Mouse (Mus musculus): ENCODE measurements around the gene Sgip1. TPM values are rescaled to one million over a fixed set of nuclear protein-coding genes. Genes with fewer than 3 reads are reported as not detected.

The Sgip1 gene
- polyA plus RNA-seq, 2 experiments from 2014 or later, result 0.96 to 1.4 TPM

DNA sequence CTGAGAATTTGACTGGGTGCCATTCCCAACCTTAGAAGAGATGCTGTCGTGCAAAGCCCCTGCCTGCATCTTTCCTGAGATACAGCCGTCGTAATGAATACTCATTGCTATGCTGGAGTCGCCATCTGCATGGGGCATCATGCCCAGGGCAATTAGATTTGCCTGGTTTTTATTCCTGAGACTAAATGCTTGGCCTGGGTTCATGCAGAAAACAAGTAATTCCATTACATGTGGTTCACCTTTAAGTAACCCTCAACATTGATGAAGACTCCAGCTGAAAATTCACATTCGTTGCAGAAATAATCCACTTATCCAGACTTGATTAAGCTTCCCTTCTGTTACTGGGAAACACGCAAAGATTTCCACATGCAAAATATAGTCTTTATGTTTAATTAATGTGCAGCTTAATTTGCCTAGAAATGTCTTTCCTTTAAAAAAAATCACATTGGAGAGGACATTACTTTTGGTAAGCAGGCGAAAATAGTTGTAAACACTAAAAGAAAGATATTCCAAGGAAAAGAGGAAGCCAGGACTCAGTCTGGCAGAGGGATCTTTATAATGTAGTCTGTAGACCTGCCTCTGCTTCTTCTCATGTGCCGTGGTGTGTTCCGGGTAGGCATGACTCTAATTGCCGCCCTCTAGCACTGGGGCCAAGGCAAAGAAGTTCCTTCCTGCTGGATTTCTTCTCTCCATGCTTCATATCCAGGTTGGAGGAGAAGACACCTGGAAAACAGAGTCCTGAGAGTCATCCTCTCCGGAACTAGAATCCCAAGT lies 100.0 kb downstream of the Sgip1 start:
- no peak for ATAC-seq

- ATAC-seq, result no peak
Observed at GRCm38 (mm10) chr4:102850498-102850897, 109.4 kb downstream of the Sgip1 start.

DNA sequence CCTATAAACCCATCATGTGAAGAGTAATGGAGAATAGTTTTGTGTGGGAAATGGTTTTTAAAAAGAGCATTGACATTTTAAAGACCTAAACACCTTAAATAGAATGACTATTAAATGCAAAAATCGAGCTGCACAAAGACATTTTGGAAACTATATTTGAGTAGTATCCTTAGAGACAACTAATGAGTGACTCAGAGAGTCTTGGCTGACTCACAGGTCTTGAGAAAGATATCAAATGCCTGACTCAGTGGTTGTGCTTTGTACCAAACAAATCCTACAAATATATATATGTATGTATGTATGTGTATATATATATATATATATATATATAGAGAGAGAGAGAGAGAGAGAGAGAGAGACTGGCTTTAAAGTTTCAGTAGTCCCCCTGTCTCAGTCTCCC lies 110.1 kb downstream of the Sgip1 start:
- no peak for ATAC-seq

DNA sequence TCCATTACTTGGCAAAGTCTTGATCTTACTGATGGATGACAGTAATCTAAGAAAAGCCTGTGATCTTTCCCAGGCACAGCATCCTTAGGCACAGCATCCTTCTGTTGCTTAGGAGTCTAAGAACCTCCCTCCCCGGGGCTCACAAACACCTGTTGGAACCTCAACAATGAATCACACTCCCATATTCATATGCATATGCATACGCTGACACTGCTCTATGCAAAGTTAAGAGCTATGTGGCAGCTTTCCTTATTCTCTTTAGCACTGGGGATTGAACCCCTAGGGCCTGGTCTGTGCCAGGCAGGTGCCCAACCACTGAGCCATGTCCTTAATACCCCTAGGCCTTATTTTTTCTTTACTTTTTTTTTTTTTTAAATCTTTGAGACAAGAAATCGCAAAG lies 111.2 kb downstream of the Sgip1 start:
- ATAC-seq, result no peak

DNA sequence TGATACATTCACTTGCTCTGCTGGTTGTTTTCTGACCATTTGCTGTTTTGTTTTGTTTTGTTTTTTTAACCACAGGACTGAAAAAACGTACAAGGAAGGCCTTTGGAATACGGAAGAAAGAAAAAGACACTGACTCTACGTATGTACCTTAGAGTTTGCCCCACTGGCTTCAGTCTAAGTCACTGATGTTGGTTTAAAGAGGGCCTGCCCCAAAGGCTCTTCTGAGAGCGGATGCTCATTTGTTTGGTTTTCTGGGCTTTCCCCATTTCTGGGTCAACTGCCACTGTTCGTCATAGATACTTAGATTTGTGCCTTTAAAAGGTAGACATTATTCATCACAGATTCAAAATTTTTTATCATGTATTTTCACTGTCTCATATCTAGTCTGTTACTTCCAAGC lies 111.7 kb downstream of the Sgip1 start:
- ATAC-seq, result peak; percentile 49

GRCm38 (mm10) chr4:102853330-102854022 lies 112.4 kb downstream of the Sgip1 start:
- peak; percentile 19 for ATAC-seq

- no peak for ATAC-seq
Observed at GRCm38 (mm10) chr4:102854928-102855892, 114.1 kb downstream of the Sgip1 start.

DNA sequence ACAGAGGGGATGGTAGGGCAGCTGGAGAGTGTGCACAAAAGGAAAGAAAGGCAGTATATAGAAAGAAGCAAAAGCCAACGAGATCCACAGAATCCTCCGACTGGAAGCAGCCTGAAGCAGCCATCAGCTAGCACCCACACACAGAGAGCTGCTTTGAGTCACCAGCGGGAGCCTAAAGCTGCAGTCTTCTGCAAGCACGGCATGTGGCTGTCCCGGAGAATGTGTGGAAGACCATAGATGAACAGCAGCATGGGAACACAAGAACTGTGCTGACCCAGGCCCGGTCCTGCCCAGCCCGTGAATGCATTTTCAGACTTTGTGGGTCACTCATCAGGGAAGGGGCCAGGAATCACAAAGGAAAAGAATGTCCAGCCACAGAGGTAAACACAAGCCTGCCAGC lies 115.0 kb downstream of the Sgip1 start:
- no peak for ATAC-seq

- ATAC-seq, result peak; percentile 46
Observed at GRCm38 (mm10) chr4:102859259-102860194, 118.4 kb downstream of the Sgip1 start.

- no peak for ATAC-seq
Observed at GRCm38 (mm10) chr4:102862751-102863710, 121.9 kb downstream of the Sgip1 start.

DNA sequence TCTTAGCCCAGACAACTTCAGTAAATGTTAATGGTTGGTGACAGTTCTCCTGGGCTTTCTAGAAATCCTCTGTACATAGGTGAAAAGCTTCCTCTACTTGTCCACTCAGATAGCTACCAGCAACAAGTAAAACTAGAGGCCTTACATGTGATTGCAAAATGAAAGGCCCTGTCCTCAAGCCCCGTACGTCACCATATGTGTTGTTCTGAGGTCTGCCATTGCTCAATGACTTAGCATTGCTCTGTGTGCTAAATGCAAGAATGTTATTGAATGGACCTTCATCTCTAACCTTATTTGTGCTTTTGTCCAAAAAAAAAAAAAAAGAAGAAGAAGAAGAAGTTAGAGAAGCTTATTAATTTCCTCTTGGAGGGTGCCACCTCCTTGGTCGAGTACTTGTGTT lies 125.4 kb downstream of the Sgip1 start:
- ATAC-seq, result no peak

DNA sequence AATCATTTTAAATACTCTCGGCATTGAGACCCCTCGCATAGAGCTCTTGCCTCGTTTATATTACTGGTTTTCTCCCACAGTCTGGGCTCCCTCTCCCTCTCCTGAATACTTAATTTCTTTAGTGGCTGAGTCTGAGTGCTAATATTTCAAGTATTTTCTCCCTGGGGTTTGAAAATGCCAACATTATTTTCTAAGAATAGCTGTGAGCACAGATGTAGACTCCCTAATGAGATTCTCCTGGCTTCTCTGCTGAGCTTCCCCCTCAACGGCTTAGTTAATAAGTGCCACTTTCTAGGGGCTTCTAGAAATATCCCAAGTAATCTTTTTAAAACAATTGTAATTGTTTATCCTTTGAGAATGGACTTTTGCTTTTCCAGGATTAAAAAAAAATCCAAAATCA lies 130.2 kb downstream of the Sgip1 start:
- ATAC-seq, result no peak

- ATAC-seq, result no peak
Observed at GRCm38 (mm10) chr4:102883142-102883541, 142.0 kb downstream of the Sgip1 start.

- no peak for ATAC-seq
Observed at GRCm38 (mm10) chr4:102884228-102884627, 143.1 kb downstream of the Sgip1 start.

DNA sequence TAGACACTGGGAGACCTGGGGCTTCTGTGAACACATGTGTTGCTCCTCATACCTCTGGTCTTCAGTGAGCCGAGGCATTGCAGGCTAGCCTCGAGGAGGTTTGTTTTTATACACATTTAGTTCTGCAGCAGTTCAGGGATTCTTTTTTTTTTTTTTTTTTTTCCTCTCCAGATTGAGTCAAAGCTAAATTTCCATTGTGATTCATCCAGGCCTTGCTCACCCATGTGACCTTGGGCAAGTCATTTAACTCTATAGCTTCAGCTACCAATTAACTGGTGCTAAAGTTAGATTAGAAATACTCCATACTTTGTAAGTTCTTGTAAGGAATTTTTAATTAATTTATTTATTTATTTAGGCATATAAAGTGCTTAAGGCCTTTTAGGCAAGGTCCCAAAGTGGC lies 145.4 kb downstream of the Sgip1 start:
- no peak for ATAC-seq

- no peak for ATAC-seq
Observed at GRCm38 (mm10) chr4:102886902-102887301, 145.8 kb downstream of the Sgip1 start.

DNA sequence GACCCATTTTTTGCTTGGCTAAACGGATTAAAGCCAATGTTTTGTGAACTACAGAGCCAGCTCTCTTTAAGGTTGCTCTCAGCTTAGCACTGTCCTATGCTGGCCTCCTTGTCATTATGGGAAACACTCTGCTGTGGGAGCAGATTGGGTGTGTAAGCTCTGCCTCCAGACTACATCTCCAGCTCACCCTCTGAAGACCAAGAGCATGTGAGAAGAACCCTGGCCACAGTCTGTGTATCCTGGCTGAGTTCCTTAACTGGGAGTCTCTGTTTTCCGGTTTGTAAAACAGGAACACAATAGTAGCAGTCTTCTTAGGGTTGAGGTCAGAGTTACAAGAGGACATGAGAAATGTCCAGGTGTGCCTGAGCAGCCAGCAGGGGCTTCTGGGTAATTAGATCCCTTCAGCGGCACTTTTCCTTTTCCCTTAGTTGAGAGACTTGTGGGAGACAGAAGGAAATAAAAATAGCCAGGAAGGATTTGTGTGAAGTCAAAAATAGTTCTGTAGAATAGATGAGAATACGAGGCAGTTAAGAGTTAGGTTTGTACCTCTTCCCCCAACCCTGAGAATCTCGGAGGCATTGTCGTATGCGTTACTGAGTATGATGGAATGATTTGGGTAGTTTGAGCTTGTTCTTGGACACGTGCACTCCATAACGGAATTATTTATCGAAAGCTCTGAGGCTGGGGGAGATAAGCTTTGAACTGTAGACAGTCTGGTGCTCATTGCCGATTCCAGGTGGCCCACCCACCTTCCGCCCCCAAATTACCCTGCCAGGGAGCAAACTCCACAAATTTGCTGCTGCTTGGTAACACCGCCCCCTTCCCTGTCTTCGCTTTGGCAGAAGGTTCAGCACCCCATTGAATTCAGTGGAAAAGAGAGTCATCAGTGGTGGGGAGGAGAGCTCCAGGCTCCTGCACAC lies 146.9 kb downstream of the Sgip1 start:
- ATAC-seq, result no peak

DNA sequence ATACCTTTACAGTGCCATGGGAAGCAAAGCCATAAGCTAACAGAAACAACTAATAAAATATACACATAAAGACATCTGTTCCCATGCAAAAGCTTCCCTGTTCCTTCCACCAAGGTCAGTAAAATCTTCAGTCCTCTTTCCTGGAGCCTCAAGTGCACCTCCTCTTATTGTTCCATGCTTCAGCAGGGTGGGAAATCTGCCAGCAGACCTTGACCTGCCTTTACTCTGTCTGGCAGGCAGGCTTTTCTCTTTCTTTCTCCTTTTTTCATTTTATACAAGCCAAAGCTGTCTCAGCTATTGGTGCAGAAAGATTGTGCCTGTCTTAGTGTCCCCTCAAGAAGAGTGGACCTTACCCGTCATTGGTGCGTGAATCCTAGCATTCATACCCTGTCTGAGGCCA lies 154.8 kb downstream of the Sgip1 start:
- ATAC-seq, result no peak

DNA sequence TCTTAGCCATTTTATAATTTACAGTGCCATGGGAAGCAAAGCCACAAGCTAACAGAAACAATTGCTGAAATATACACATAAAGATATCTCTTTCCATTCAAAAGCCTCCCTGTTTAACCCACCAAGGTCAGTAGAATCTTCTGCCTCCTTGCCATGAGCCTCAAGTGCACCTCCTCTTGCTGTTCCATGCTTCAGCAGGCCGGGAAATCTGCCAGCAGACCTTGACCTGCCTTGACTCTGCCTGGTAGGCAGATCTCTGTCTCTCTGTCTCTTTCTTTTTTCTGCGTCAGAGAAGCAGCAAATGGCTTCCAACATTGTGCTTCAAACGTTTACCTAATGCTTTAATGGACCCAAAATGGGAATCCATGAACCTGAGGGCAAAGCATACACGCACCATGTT lies 157.9 kb downstream of the Sgip1 start:
- no peak for ATAC-seq

- ATAC-seq, result no peak
Observed at GRCm38 (mm10) chr4:102899683-102900082, 158.6 kb downstream of the Sgip1 start.

Data from activated CD4-positive, CD25-positive, alpha-beta regulatory T cell, adult 4 months (primary cell).